Mouse (Mus musculus) kidney, embryonic 15.5 days (tissue): ENCODE data around the gene Camkmt. TPM values are rescaled to one million over a fixed set of nuclear protein-coding genes. Genes with fewer than 3 reads are reported as not detected.

ENCODE experiments used
- ATAC-seq: fragments of 200-750 bp; cut with Nextera tagmentation; replicated peaks from 2 replicates; pipeline ENCODE4 v1.8.0; 2017; ENCODE audit warnings: moderate TSS enrichment; ENCODE audit not compliant: low FRiP score
- H3K27ac ChIP-seq: fragments of 300-500 bp; sonication (generic); 2 replicates; pipeline ENCODE4 v1.5.1; 2015; ENCODE audit warnings: mild to moderate bottlenecking, inconsistent platforms
- H3K27me3 ChIP-seq: fragments of 300-500 bp; sonication (generic); 2 replicates; pipeline ENCODE4 v1.6.1; 2015; ENCODE audit warnings: inconsistent platforms
- H3K36me3 ChIP-seq: fragments of 300-500 bp; sonication (generic); 2 replicates; pipeline ENCODE4 v1.6.1; 2015; ENCODE audit warnings: inconsistent platforms
- H3K4me1 ChIP-seq: fragments of 300-500 bp; sonication (generic); 2 replicates; pipeline ENCODE4 v1.6.1; 2015; ENCODE audit warnings: inconsistent platforms
- H3K4me2 ChIP-seq: fragments of 300-500 bp; sonication (generic); 2 replicates; pipeline ENCODE4 v1.6.1; 2015; ENCODE audit warnings: moderate library complexity, mild to moderate bottlenecking, inconsistent platforms
- H3K4me3 ChIP-seq: fragments of 300-500 bp; sonication (generic); replicated peaks from 2 replicates; pipeline ENCODE4 v1.5.1; 2015; ENCODE audit warnings: mild to moderate bottlenecking, inconsistent platforms
- H3K9ac ChIP-seq: fragments of 300-500 bp; sonication (generic); 2 replicates; pipeline ENCODE4 v1.6.1; 2015; ENCODE audit warnings: mild to moderate bottlenecking, inconsistent platforms
- H3K9me3 ChIP-seq: fragments of 300-500 bp; sonication (generic); replicated peaks from 2 replicates; pipeline ENCODE4 v1.6.1; 2016; ENCODE audit warnings: inconsistent platforms
- WGBS: fragments of 180-500 bp; shearing (Covaris S2); methylation state at CpG from one replicate; pipeline ENCODE4 v1.1.7; 2015; ENCODE audit warnings: mixed read lengths; 5-methylcytosine and 5-hydroxymethylcytosine counted together
- polyA plus RNA-seq: library from polyadenylated mRNA; unstranded; fragments of >200 nt; fragmentation: Nextera tagmentation; extraction: Ambion mirVana; gene quantifications from 2 replicates; pipeline ENCODE4 v1.2.1, GENCODE M21; 2015

Camkmt gene
- polyA plus RNA-seq, 1 experiment from 2014 or later, result 13.8 TPM

GRCm38 (mm10) chr17:85483086-85483485, 392.7 kb downstream of the Camkmt start:
- no peak for ATAC-seq
- 88% methylated on average over 5 of the region's 5 CpGs for WGBS
- Histone ChIP-seq H3K36me3 (no peaks in the 10 kb centered on the region), H3K9ac (no peak overlapping the region), H3K9me3 (no peaks in the 10 kb centered on the region), H3K27ac (no peak overlapping the region), H3K4me2 (no peak overlapping the region), H3K4me3 (no peak overlapping the region), H3K4me1 (peaks cover 16% of the 10 kb centered on the region; the same call in 1 of the 2 replicates), H3K27me3 (peaks cover 99% of the 10 kb centered on the region)

GRCm38 (mm10) chr17:85484015-85484414, 393.7 kb downstream of the Camkmt start:
- Histone ChIP-seq H3K4me2 (no peak overlapping the region), H3K4me3 (no peak overlapping the region), H3K9me3 (no peaks in the 10 kb centered on the region), H3K27ac (no peak overlapping the region), H3K27me3 (peaks cover 99% of the 10 kb centered on the region), H3K36me3 (no peaks in the 10 kb centered on the region), H3K9ac (no peak overlapping the region), H3K4me1 (peaks cover 16% of the 10 kb centered on the region; the same call in 1 of the 2 replicates)
- ATAC-seq, result no peak
- 41% methylated on average over 8 of the region's 8 CpGs for WGBS

- H3K27me3 ChIP-seq, result peaks cover 99% of the 10 kb centered on the region
- 29% methylated on average over 5 of the region's 5 CpGs for WGBS
- H3K4me1 ChIP-seq, result peaks cover 16% of the 10 kb centered on the region; the same call in 1 of the 2 replicates
- no peak overlapping the region for H3K4me3 ChIP-seq
- no peak overlapping the region for H3K4me2 ChIP-seq
- H3K9me3 ChIP-seq, result no peaks in the 10 kb centered on the region
- H3K27ac ChIP-seq, result no peak overlapping the region
- no peak overlapping the region for H3K9ac ChIP-seq
- no peaks in the 10 kb centered on the region for H3K36me3 ChIP-seq
- no peak for ATAC-seq
Observed at GRCm38 (mm10) chr17:85484526-85484925, 394.2 kb downstream of the Camkmt start.

- Histone ChIP-seq H3K9me3 (no peaks in the 10 kb centered on the region), H3K4me3 (no peak overlapping the region), H3K9ac (no peak overlapping the region), H3K27me3 (peaks cover 99% of the 10 kb centered on the region), H3K4me2 (no peak overlapping the region), H3K36me3 (no peaks in the 10 kb centered on the region), H3K4me1 (peaks cover 16% of the 10 kb centered on the region; the same call in 1 of the 2 replicates), H3K27ac (no peak overlapping the region)
- ATAC-seq, result no peak
- WGBS, result under 1% methylated on average over 30 of the region's 30 CpGs
Observed at GRCm38 (mm10) chr17:85485065-85485945, 395.0 kb downstream of the Camkmt start.

GRCm38 (mm10) chr17:85485946-85486533, 395.7 kb downstream of the Camkmt start:
- H3K36me3 ChIP-seq, result no peaks in the 10 kb centered on the region
- peaks cover 99% of the 10 kb centered on the region for H3K27me3 ChIP-seq
- no peak for ATAC-seq
- no peak overlapping the region for H3K4me2 ChIP-seq
- no peak overlapping the region for H3K9ac ChIP-seq
- H3K27ac ChIP-seq, result no peak overlapping the region
- H3K4me3 ChIP-seq, result no peak overlapping the region
- WGBS, result 1% methylated on average over 14 of the region's 14 CpGs
- H3K4me1 ChIP-seq, result peaks cover 16% of the 10 kb centered on the region; the same call in 1 of the 2 replicates
- no peaks in the 10 kb centered on the region for H3K9me3 ChIP-seq

GRCm38 (mm10) chr17:85486585-85487480, 396.5 kb downstream of the Camkmt start:
- Histone ChIP-seq H3K36me3 (no peaks in the 10 kb centered on the region), H3K4me3 (peak overlapping the region; percentile 16), H3K9ac (no peak overlapping the region), H3K9me3 (no peaks in the 10 kb centered on the region), H3K4me2 (peak overlapping the region; percentile 40), H3K4me1 (peaks cover 16% of the 10 kb centered on the region; the same call in 1 of the 2 replicates), H3K27ac (no peak overlapping the region), H3K27me3 (peaks cover 99% of the 10 kb centered on the region)
- 1% methylated on average over 52 of the region's 52 CpGs for WGBS
- ATAC-seq, result no peak; the same call in 1 of the 2 replicates

GRCm38 (mm10) chr17:85487531-85487930, 397.2 kb downstream of the Camkmt start:
- no peak overlapping the region for H3K27ac ChIP-seq
- no peak overlapping the region for H3K9ac ChIP-seq
- no peak overlapping the region for H3K4me2 ChIP-seq
- WGBS, result 30% methylated on average over 3 of the region's 3 CpGs
- H3K4me3 ChIP-seq, result no peak overlapping the region
- H3K4me1 ChIP-seq, result peaks cover 16% of the 10 kb centered on the region; the same call in 1 of the 2 replicates
- peaks cover 97% of the 10 kb centered on the region for H3K27me3 ChIP-seq
- no peaks in the 10 kb centered on the region for H3K9me3 ChIP-seq
- H3K36me3 ChIP-seq, result no peaks in the 10 kb centered on the region
- ATAC-seq, result no peak

- Histone ChIP-seq H3K9ac (no peak overlapping the region), H3K9me3 (no peaks in the 10 kb centered on the region), H3K4me3 (no peak overlapping the region), H3K36me3 (no peaks in the 10 kb centered on the region), H3K27ac (no peak overlapping the region), H3K27me3 (peaks cover 97% of the 10 kb centered on the region), H3K4me2 (no peak overlapping the region), H3K4me1 (peaks cover 16% of the 10 kb centered on the region; the same call in 1 of the 2 replicates)
- 2% methylated on average over 14 of the region's 14 CpGs for WGBS
- no peak for ATAC-seq
Observed at GRCm38 (mm10) chr17:85488601-85489487, 398.5 kb downstream of the Camkmt start.

- H3K27ac ChIP-seq, result no peak overlapping the region
- H3K36me3 ChIP-seq, result no peaks in the 10 kb centered on the region
- H3K4me1 ChIP-seq, result peaks cover 16% of the 10 kb centered on the region; the same call in 1 of the 2 replicates
- WGBS, result under 1% methylated on average over 10 of the region's 10 CpGs
- no peak overlapping the region for H3K4me2 ChIP-seq
- peaks cover 97% of the 10 kb centered on the region for H3K27me3 ChIP-seq
- ATAC-seq, result no peak
- no peaks in the 10 kb centered on the region for H3K9me3 ChIP-seq
- no peak overlapping the region for H3K9ac ChIP-seq
- H3K4me3 ChIP-seq, result no peak overlapping the region
Observed at GRCm38 (mm10) chr17:85489488-85489980, 399.2 kb downstream of the Camkmt start.

- peaks cover 4% of the 10 kb centered on the region; the same call in 1 of the 2 replicates for H3K4me1 ChIP-seq
- WGBS, result 55% methylated on average over 3 of the region's 3 CpGs
- H3K27me3 ChIP-seq, result peaks cover 82% of the 10 kb centered on the region
- no peak overlapping the region for H3K9ac ChIP-seq
- 0 out of 2 replicates have a peak, but pooled peaks cover 6% of the 10 kb centered on the region for H3K9me3 ChIP-seq
- no peak overlapping the region for H3K4me3 ChIP-seq
- ATAC-seq, result no peak
- H3K4me2 ChIP-seq, result no peak overlapping the region
- no peak overlapping the region for H3K27ac ChIP-seq
- H3K36me3 ChIP-seq, result no peaks in the 10 kb centered on the region
Observed at GRCm38 (mm10) chr17:85491491-85491890, 401.1 kb downstream of the Camkmt start.
